Comparison of ENCODE assay signal across 19 mouse cellular contexts in genomic region chr11:62934795-62935514, GRCm38 (mm10). TPM values are rescaled to one million over a fixed set of nuclear protein-coding genes. Genes with fewer than 3 reads are reported as not detected.
DNase-seq lines count a peak whose midpoint lies in the region; ATAC-seq and TF ChIP-seq lines count a peak whose summit lies in the region.
"Had no signal": no experiment of that assay in that cellular context is flagged by ENCODE, and none has a peak within 500 bp of the region (broad histone marks: within the 10 kb centered on the region; RNA-seq: fewer than 3 reads in every experiment).

No protein-coding gene starts in this region.

- 0 out of 2 replicates have a peak, but pooled peaks cover 3% of the 10 kb centered on the region for H3K4me1 ChIP-seq in lung, adult 2 months (ENCODE audit: control insufficient read depth, insufficient read depth, low read length)
- no peaks in the 10 kb centered on the region for H3K4me1 ChIP-seq in stomach, postnatal 0 days (replicated peaks; ENCODE audit: control insufficient read depth, insufficient read depth)
- H3K4me1 ChIP-seq: forebrain, embryonic 10.5 days; hindbrain, embryonic 10.5 days; midbrain, embryonic 13.5 days had no signal

- no peak overlapping the region for H3K9ac ChIP-seq in stomach, postnatal 0 days (ENCODE audit: low read length)
- H3K9ac ChIP-seq: kidney, embryonic 15.5 days; midbrain, embryonic 13.5 days had no signal

- ATAC-seq in stomach, postnatal 0 days (ENCODE audit: low FRiP score, low TSS enrichment), result no peak
- ATAC-seq: midbrain, embryonic 13.5 days had no signal

- H3K27ac ChIP-seq in stomach, postnatal 0 days (replicated peaks), result no peak overlapping the region
- H3K27ac ChIP-seq: forebrain, embryonic 10.5 days; hindbrain, embryonic 10.5 days; kidney, embryonic 15.5 days; macrophage; midbrain, embryonic 13.5 days had no signal

- H3K27me3 ChIP-seq in stomach, postnatal 0 days (ENCODE audit: control insufficient read depth, insufficient read depth, low read length), result no peaks in the 10 kb centered on the region
- H3K27me3 ChIP-seq: kidney, embryonic 15.5 days; midbrain, embryonic 13.5 days had no signal

- H3K4me3 ChIP-seq in lung, adult 2 months (replicated peaks; ENCODE audit: extremely low read depth, low read depth, low read length), result no peak overlapping the region
- no peak overlapping the region for H3K4me3 ChIP-seq in stomach, postnatal 0 days (ENCODE audit: low read depth, low read length)
- H3K4me3 ChIP-seq: forebrain, embryonic 10.5 days; hindbrain, embryonic 10.5 days; kidney, embryonic 15.5 days; midbrain, embryonic 13.5 days had no signal

- no peak overlapping the region for H3K4me2 ChIP-seq in stomach, postnatal 0 days (replicated peaks; ENCODE audit: low read depth)
- H3K4me2 ChIP-seq: kidney, embryonic 15.5 days; liver, embryonic 11.5 days; midbrain, embryonic 13.5 days had no signal

- TF ChIP-seq EP300 in stomach, postnatal 0 days (optimal IDR thresholded peaks at IDR 0.05), result no peak

- TF ChIP-seq CTCF in lung, adult 2 months (IDR thresholded peaks at IDR 0.05; ENCODE audit: insufficient read depth, low read length), result no peak
- no peak for TF ChIP-seq CTCF in stomach, postnatal 0 days (IDR thresholded peaks at IDR 0.05; ENCODE audit: low read depth)

- intact Hi-C loops in gastrocnemius, postnatal 14 days (cut with DNase I; ENCODE audit: low total_unique reads), result no loop called here
- intact Hi-C loops in heart, postnatal 25 days (cut with DNase I), result no loop called here

- no peak for TF ChIP-seq POLR2A in lung, adult 2 months (IDR thresholded peaks at IDR 0.05; ENCODE audit: borderline replicate concordance, extremely low read depth, low read depth, low read length)

- peak; percentile 31 for DNase-seq in gastrocnemius, postnatal 14 days
- no peak for DNase-seq in gastrocnemius, postnatal 10 days
- DNase-seq in lung, adult 18-20 months, result peak; percentile 27 to 50
- no peak for DNase-seq in lung, adult 2 months
- peak; percentile 62 for DNase-seq in gastrocnemius, postnatal 25 days
- peak; percentile 64 for DNase-seq in heart, postnatal 25 days (ENCODE audit: low spot score)
- DNase-seq in stomach, postnatal 0 days (ENCODE audit: low spot score), result no peak
- DNase-seq: cerebellum, postnatal 10 days; layer of hippocampus, postnatal 36 days; right cerebral cortex, postnatal 14 days; thymus, postnatal 25 days had no signal

- no peaks in the 10 kb centered on the region for H3K9me3 ChIP-seq in stomach, postnatal 0 days (ENCODE audit: control insufficient read depth, low read length)
- H3K9me3 ChIP-seq: forebrain, embryonic 10.5 days; hindbrain, embryonic 10.5 days; kidney, embryonic 15.5 days; midbrain, embryonic 13.5 days had no signal

- no peaks in the 10 kb centered on the region for H3K36me3 ChIP-seq in stomach, postnatal 0 days (ENCODE audit: control insufficient read depth, insufficient read depth, low read length)
- H3K36me3 ChIP-seq: forebrain, embryonic 10.5 days; hindbrain, embryonic 10.5 days; kidney, embryonic 15.5 days; midbrain, embryonic 13.5 days had no signal

- WGBS in lung, adult 2 months, result 71% methylated on average over 11 of the region's 11 CpGs
- WGBS in stomach, postnatal 0 days, result 73% methylated on average over 11 of the region's 11 CpGs

RNA-seq across cellular contexts. Expression of gene Cdrt4, which starts 16.0 kb away (rescaled TPM):
- not detected for total RNA-seq in gastrocnemius, postnatal 14 days (2021)
- under 1 TPM in 1 of 2 experiments, not detected in 1; 0.59 TPM for total RNA-seq in gastrocnemius, postnatal 10 days (2021)
- 0.18 and 0.73 TPM in 2 replicates for polyA plus RNA-seq in lung, adult 2 months (2012; rRNA removed)
- under 1 TPM in 1 of 2 experiments, not detected in 1; 0.54 TPM for total RNA-seq in gastrocnemius, postnatal 25 days (2021)
- not detected for total RNA-seq in heart, postnatal 25 days (2021)
- polyA plus RNA-seq in stomach, postnatal 0 days (2015; fragmentation: Nextera tagmentation; extraction: Ambion mirVana), result 0.15 TPM in 1 of 2 replicates, not detected in the other
- total RNA-seq: left cerebral cortex, postnatal 36 days had no signal
- polyA plus RNA-seq: forebrain, embryonic 10.5 days; kidney, embryonic 15.5 days; liver, embryonic 11.5 days; macrophage; midbrain, embryonic 13.5 days; neural tube, embryonic 14.5 days had no signal

RNA-seq across cellular contexts. Expression of gene Tvp23b, which starts 55.7 kb away (rescaled TPM):
- 1 to 10 TPM; 8.9 to 9.8 TPM for total RNA-seq in gastrocnemius, postnatal 14 days (2021)
- 10 to 100 TPM; 11.3 to 15.2 TPM for total RNA-seq in gastrocnemius, postnatal 10 days (2021)
- polyA plus RNA-seq in lung, adult 2 months (2012; rRNA removed), result 12.9 and 21.4 TPM in 2 replicates
- total RNA-seq in gastrocnemius, postnatal 25 days (2021), result 1 to 10 TPM; 6.7 to 8.0 TPM
- total RNA-seq in heart, postnatal 25 days (2021), result 10 to 100 TPM; 20.4 to 23.6 TPM
- polyA plus RNA-seq in stomach, postnatal 0 days (2015; fragmentation: Nextera tagmentation; extraction: Ambion mirVana), result 67.2 and 71.1 TPM in 2 replicates

Comparison
In these comparisons a context has a peak if more than half of its experiments do, and no peak if none do; other contexts are left out.
1. DNase-seq: peak in gastrocnemius, postnatal 14 days (single experiment), lung, adult 18-20 months (2 of 2), gastrocnemius, postnatal 25 days (single experiment) and heart, postnatal 25 days (single experiment); none in gastrocnemius, postnatal 10 days (single experiment), lung, adult 2 months (single experiment) and stomach, postnatal 0 days (single experiment).